Mouse (Mus musculus) CH12.LX (cell line): ENCODE measurements around the gene Herc1. TPM values are rescaled to one million over a fixed set of nuclear protein-coding genes. Genes with fewer than 3 reads are reported as not detected.

Experiments
- DNase-seq: peaks from one replicate; pipeline ENCODE4 v3.0.0-alpha.2; 2013; ENCODE audit errors: extremely low read depth
- H3K27ac ChIP-seq: 2 replicates; pipeline ENCODE4 v1.5.1; 2012; ENCODE audit warnings: low read depth, mild to moderate bottlenecking, control low read depth, moderate library complexity; ENCODE audit not compliant: insufficient read depth
- H3K27me3 ChIP-seq: replicated peaks from 2 replicates; pipeline ENCODE3; 2012; ENCODE audit warnings: inconsistent platforms
- H3K36me3 ChIP-seq, 2 experiments: replicated peaks in 1 of 2; 2 replicates each; pipeline versions ENCODE3 to v1.6.1; 2012; ENCODE audit warnings: inconsistent platforms in 1 of 2, low read length in 1 of 2, mild to moderate bottlenecking in 1 of 2, mixed read lengths in 1 of 2, moderate library complexity in 1 of 2; ENCODE audit not compliant: control insufficient read depth in 1 of 2, insufficient read depth in 1 of 2
- H3K4me1 ChIP-seq, 2 experiments: 2 replicates each; pipeline ENCODE4 v1.6.1; 2012; ENCODE audit warnings: inconsistent platforms in 1 of 2, moderate library complexity in 1 of 2; ENCODE audit not compliant: insufficient read depth in 2 of 2, control insufficient read depth in 1 of 2
- H3K4me2 ChIP-seq: 2 replicates; pipeline ENCODE4 v1.6.1; 2012; ENCODE audit warnings: low read depth, mild to moderate bottlenecking, control low read depth; ENCODE audit not compliant: poor library complexity, insufficient read depth, severe bottlenecking
- H3K4me3 ChIP-seq, 3 experiments: fragments of 150-350 bp in 1 of 3; sonication (generic) in 1 of 3; replicated peaks in 1 of 3; 2 replicates each; pipeline versions ENCODE3 to v1.5.1; 2011 to 2012; ENCODE audit warnings: low read depth in 2 of 3, low read length in 2 of 3, mild to moderate bottlenecking in 2 of 3, moderate library complexity in 2 of 3, control low read depth in 1 of 3, improper control_type of control experiment in 1 of 3, inconsistent platforms in 1 of 3, mixed read lengths in 1 of 3; ENCODE audit not compliant: poor library complexity in 1 of 3
- H3K79me2 ChIP-seq: replicated peaks from 2 replicates; pipeline ENCODE4 v1.6.1; 2012; ENCODE audit warnings: mild to moderate bottlenecking, moderate library complexity; ENCODE audit not compliant: control insufficient read depth, poor library complexity, insufficient read depth, severe bottlenecking; ENCODE audit errors: extremely low read depth
- H3K9ac ChIP-seq: 2 replicates; pipeline ENCODE4 v1.6.1; 2012; ENCODE audit warnings: low read depth, mild to moderate bottlenecking, control low read depth, moderate library complexity; ENCODE audit not compliant: insufficient read depth
- H3K9me3 ChIP-seq: replicated peaks from 2 replicates; pipeline ENCODE3; 2012; ENCODE audit warnings: low read length, inconsistent platforms, mixed read lengths
- BHLHE40 ChIP-seq: IDR thresholded peaks from 2 replicates; pipeline ENCODE4 v1.6.1; 2011; ENCODE audit warnings: mild to moderate bottlenecking, low read depth, low read length, improper control_type of control experiment
- CHD2 ChIP-seq: IDR thresholded peaks from 2 replicates; pipeline ENCODE4 v1.6.1; 2011; ENCODE audit warnings: low read length, improper control_type of control experiment
- E2F4 ChIP-seq: IDR thresholded peaks from 2 replicates; pipeline ENCODE4 v1.6.1; 2011; ENCODE audit warnings: low read depth, low read length, improper control_type of control experiment; ENCODE audit not compliant: insufficient replicate concordance
- ELF1 ChIP-seq: IDR thresholded peaks from 2 replicates; pipeline ENCODE4 v1.6.1; 2014; ENCODE audit warnings: low read depth, mild to moderate bottlenecking, inconsistent platforms, low read length, improper control_type of control experiment
- EP300 ChIP-seq: IDR thresholded peaks from 2 replicates; pipeline ENCODE4 v1.6.1; 2011; ENCODE audit warnings: low read length, improper control_type of control experiment
- ETS1 ChIP-seq: conservative IDR thresholded peaks from 2 replicates; pipeline ENCODE4 v1.6.1; 2012; ENCODE audit warnings: low read depth, mild to moderate bottlenecking, inconsistent platforms, low read length, improper control_type of control experiment, moderate library complexity
- GABPA ChIP-seq: IDR thresholded peaks from 2 replicates; pipeline ENCODE4 v1.6.1; 2012; ENCODE audit warnings: low read depth, low read length, improper control_type of control experiment, inconsistent platforms; ENCODE audit not compliant: insufficient replicate concordance
- JUN ChIP-seq: IDR thresholded peaks from 2 replicates; pipeline ENCODE4 v1.6.1; 2011; ENCODE audit warnings: low read depth, mild to moderate bottlenecking, low read length, improper control_type of control experiment, moderate library complexity; ENCODE audit not compliant: insufficient read depth
- JUND ChIP-seq: conservative IDR thresholded peaks from 2 replicates; pipeline ENCODE4 v1.6.1; 2011; ENCODE audit warnings: low read depth, low read length, improper control_type of control experiment
- KAT2A ChIP-seq: IDR thresholded peaks from 2 replicates; pipeline ENCODE4 v1.6.1; 2012; ENCODE audit warnings: low read length, improper control_type of control experiment, inconsistent platforms; ENCODE audit not compliant: insufficient replicate concordance
- MAX ChIP-seq: IDR thresholded peaks from 2 replicates; pipeline ENCODE4 v1.6.1; 2011; ENCODE audit warnings: low read length, improper control_type of control experiment
- MXI1 ChIP-seq: IDR thresholded peaks from 2 replicates; pipeline ENCODE4 v1.6.1; 2011; ENCODE audit warnings: mild to moderate bottlenecking, low read depth, low read length, improper control_type of control experiment
- NELFE ChIP-seq: IDR thresholded peaks from 2 replicates; pipeline ENCODE4 v1.6.1; 2011; ENCODE audit warnings: low read depth, low read length, improper control_type of control experiment
- PAX5 ChIP-seq: IDR thresholded peaks from 2 replicates; pipeline ENCODE4 v1.6.1; 2012; ENCODE audit warnings: low read length, inconsistent platforms, mixed read lengths
- POLR2A ChIP-seq: IDR thresholded peaks from 2 replicates; pipeline ENCODE4 v1.6.1; 2011; ENCODE audit warnings: low read depth, mild to moderate bottlenecking, improper control_type of control experiment, low read length
- POLR2AphosphoS2 ChIP-seq: IDR thresholded peaks from 2 replicates; pipeline ENCODE4 v1.6.1; 2011; ENCODE audit warnings: low read depth, low read length, improper control_type of control experiment
- TCF12 ChIP-seq: IDR thresholded peaks from 2 replicates; pipeline ENCODE4 v1.6.1; 2014; ENCODE audit warnings: low read depth, mild to moderate bottlenecking, inconsistent platforms, low read length, improper control_type of control experiment
- UBTF ChIP-seq: IDR thresholded peaks from 2 replicates; pipeline ENCODE4 v1.6.1; 2012; ENCODE audit warnings: low read depth, mild to moderate bottlenecking, inconsistent platforms, low read length, improper control_type of control experiment, moderate library complexity
- USF2 ChIP-seq: conservative IDR thresholded peaks from 2 replicates; pipeline ENCODE4 v1.6.1; 2011; ENCODE audit warnings: low read depth, low read length, improper control_type of control experiment
- dilution Hi-C: fragments of 300-500 bp; cut with MboI; formaldehyde crosslinking; loops from 2 replicates; pipeline ENCODE4 v1.14.3; 2020; ENCODE audit warnings: low sequenced_read_pairs; ENCODE audit not compliant: extremely low pct_unique_long_range_greater_than_20kb, extremely low pct_ligation_motif_present
- in situ Hi-C: fragments of 300-500 bp; cut with MboI; formaldehyde crosslinking; loops from 3 replicates; pipeline ENCODE4 v1.14.3; 2019; ENCODE audit warnings: low sequenced_read_pairs, low pct_ligation_motif_present, low pct_unique_long_range_greater_than_20kb, mixed read lengths
- polyA plus RNA-seq: library from polyadenylated mRNA; unstranded; fragments of >175 nt; gene quantifications from 2 replicates; pipeline ENCODE4 v1.2.1, GENCODE M21; 2012; ENCODE audit warnings: low read depth; ENCODE audit not compliant: insufficient read length
- total RNA-seq, 2 experiments: library from RNA; depleted of rRNA; stranded (reverse); fragments of 300-350 nt in 1 of 2; fragments of >200 nt in 1 of 2; gene quantifications; 2 replicates each; pipeline ENCODE4 v1.2.3; 2012 to 2014

Gene Herc1
- total and polyA plus RNA-seq, 3 experiments = 33.2 to 45.2 (median 42.1) TPM

- Histone ChIP-seq H3K9me3 (no peaks in the 10 kb centered on the region), H3K36me3 (peaks cover 43 to 84% of the 10 kb centered on the region in 2 experiments), H3K4me2 (no peak overlapping the region), H3K9ac (no peak overlapping the region), H3K27ac (no peak overlapping the region), H3K4me1 (peaks cover 13 to 33% of the 10 kb centered on the region in 2 experiments), H3K79me2 (no peaks in the 10 kb centered on the region), H3K4me3 (no peak overlapping the region), H3K27me3 (no peaks in the 10 kb centered on the region)
- dilution Hi-C loops (no loop called here), in situ Hi-C loops (loop anchor here (10.0 to 25.0 kb wide), 4 partner anchors 187 to 470 kb away; partner anchors contain the start of genes Aph1b, Ciao2a, Gm10647 and Lactb)
- no peak for TF ChIP-seq E2F4
- no peak for TF ChIP-seq POLR2AphosphoS2
- no peak for TF ChIP-seq KAT2A
- no peak for TF ChIP-seq NELFE
- no peak for TF ChIP-seq ETS1
- no peak for TF ChIP-seq JUN
- TF ChIP-seq POLR2A = no peak
- TF ChIP-seq BHLHE40 = no peak
- TF ChIP-seq EP300 = no peak
- TF ChIP-seq MAX = no peak
- TF ChIP-seq TCF12 = no peak
- TF ChIP-seq PAX5 = no peak
- no peak for TF ChIP-seq GABPA
- no peak for TF ChIP-seq UBTF
- no peak for TF ChIP-seq ELF1
- no peak for TF ChIP-seq MXI1
- no peak for DNase-seq
Measured at GRCm38 (mm10) chr9:66517746-66518145, 167.5 kb downstream of the Herc1 start.

DNA sequence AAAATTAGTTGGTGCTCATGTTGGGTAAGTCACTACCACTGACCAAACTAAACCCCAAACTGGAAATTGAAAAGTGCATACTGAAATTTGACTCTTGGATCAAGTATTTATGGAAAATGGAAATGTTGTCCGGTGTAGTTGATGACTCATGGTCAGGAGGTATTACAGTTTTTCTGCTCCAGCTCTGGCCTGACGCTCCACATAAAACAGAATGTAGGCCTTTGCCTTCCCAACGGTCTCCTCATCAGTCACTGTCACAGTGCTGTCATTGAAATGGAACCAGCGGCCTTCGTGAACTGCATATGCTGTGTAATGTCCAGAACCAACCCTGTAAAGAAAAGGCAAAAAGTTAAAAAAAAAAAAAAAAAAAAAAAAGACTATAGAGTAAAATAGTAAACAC lies 168.0 kb downstream of the Herc1 start:
- no peak overlapping the region for H3K9ac ChIP-seq
- DNase-seq = no peak
- peaks cover 10 to 28% of the 10 kb centered on the region in 2 experiments for H3K4me1 ChIP-seq
- H3K4me3 ChIP-seq = no peak overlapping the region
- H3K9me3 ChIP-seq = no peaks in the 10 kb centered on the region
- H3K27me3 ChIP-seq = no peaks in the 10 kb centered on the region
- in situ Hi-C loops = loop anchor here (10.0 to 25.0 kb wide), 4 partner anchors 187 to 469 kb away; partner anchors contain the start of genes Aph1b, Ciao2a, Gm10647 and Lactb
- H3K79me2 ChIP-seq = no peaks in the 10 kb centered on the region
- peaks cover 44 to 86% of the 10 kb centered on the region in 2 experiments for H3K36me3 ChIP-seq
- TF ChIP-seq CHD2 (no peak), UBTF (no peak), JUND (no peak), USF2 (no peak), ELF1 (no peak), NELFE (no peak)
- TF ChIP-seq, all 38 proteins: peak for 0
- Histone ChIP-seq H3K27ac (no peak overlapping the region), H3K4me2 (no peak overlapping the region)
- dilution Hi-C loops = no loop called here
